Mouse (Mus musculus): Measurements from ENCODE around the gene Wasf3. TPM values are rescaled to one million over a fixed set of nuclear protein-coding genes. Genes with fewer than 3 reads are reported as not detected.
"Not testable (repeated sequence)": the region's sequence is repeated elsewhere in the genome, so short reads cannot be mapped to it uniquely, and the experiment has no call there.

Wasf3 gene
- polyA plus RNA-seq, 1 experiment from 2014 or later = 0.05 TPM

DNA sequence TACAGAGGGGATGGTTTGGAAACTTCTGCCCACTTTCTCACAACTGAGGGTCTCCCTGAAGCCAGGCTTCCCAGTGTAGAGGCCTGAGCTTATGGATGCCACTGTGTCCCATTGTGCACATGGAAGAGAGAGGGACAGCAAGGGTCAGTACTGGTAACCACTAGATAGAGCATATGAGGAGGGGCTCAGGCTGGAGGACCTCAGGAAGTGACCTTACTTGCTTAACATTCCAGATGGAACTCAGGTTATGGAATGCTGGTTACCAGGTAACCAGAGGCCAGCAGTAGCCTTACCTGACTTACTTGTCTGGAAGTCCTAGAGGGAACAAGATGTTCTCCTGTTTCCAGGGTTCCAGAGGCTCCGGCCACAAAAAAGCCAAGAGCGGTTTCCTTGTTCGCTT is 96.9 kb downstream of the Wasf3 start, which contains the start of gene Gm6408:
TSS of gene Gm6408 (plus strand) at position 301 of the 400 bp plus-strand sequence.
- not testable (repeated sequence) for H3K4me2 ChIP-seq; H3K36me3 ChIP-seq (replicated peaks); H3K4me1 ChIP-seq (replicated peaks); H3K27me3 ChIP-seq; ATAC-seq (ENCODE audit: insufficient read depth); H3K9ac ChIP-seq; H3K27ac ChIP-seq (replicated peaks); H3K9me3 ChIP-seq (replicated peaks); H3K4me3 ChIP-seq (replicated peaks)
- WGBS (ENCODE audit: insufficient replicate concordance) = 67% methylated on average over 3 of the region's 3 CpGs

DNA sequence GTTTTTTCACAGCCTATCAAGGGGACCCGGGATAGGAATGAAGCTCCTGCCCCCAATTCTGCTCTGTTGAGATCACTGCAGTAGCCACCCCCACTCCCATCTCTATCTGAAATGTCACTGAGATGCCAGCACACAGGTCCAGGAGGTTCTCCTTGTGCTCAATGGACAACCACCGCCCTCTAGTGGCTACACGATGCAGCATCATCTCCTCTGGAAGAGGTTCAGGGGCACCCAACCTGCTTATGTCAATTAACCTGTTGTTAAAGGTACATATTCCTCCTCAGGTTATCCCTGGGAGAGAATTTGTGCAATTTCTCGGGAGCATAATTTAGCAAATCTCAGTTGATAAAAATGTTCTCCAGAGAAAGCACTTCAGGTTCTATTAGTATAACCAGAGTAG is 104.2 kb downstream of the Wasf3 start:
- WGBS (ENCODE audit: insufficient replicate concordance) = 3% methylated on average over 3 of the region's 4 CpGs
- not testable (repeated sequence) for H3K36me3 ChIP-seq (replicated peaks); H3K9ac ChIP-seq; H3K27ac ChIP-seq (replicated peaks); H3K9me3 ChIP-seq (replicated peaks); H3K4me2 ChIP-seq; ATAC-seq (ENCODE audit: insufficient read depth); H3K27me3 ChIP-seq; H3K4me1 ChIP-seq (replicated peaks); H3K4me3 ChIP-seq (replicated peaks)

DNA sequence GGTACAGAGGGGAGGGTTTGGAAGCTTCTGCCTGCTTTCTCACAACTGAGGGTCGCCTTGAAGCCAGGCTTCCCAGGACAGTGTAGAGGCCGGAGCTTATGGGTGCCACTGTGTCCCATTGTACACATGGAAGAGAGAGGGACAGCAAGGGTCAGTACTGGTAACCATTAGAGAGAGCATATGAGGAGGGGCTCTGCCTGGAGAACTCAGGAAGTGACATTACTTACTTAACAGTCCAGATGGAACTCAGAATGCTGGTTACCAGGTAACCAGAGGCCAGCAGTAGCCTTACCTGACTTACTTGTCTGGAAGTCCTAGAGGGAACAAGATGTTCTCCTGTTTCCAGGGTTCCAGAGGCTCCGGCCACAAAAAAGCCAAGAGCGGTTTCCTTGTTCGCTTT is 106.3 kb downstream of the Wasf3 start, which contains the start of gene Gm6370:
TSS of gene Gm6370 (plus strand) at position 301 of the 400 bp plus-strand sequence.
- H3K4me2 ChIP-seq; H3K27ac ChIP-seq (replicated peaks); H3K9me3 ChIP-seq (replicated peaks); ATAC-seq (ENCODE audit: insufficient read depth); H3K36me3 ChIP-seq (replicated peaks); H3K9ac ChIP-seq; H3K27me3 ChIP-seq; H3K4me1 ChIP-seq (replicated peaks); H3K4me3 ChIP-seq (replicated peaks): not testable (repeated sequence)
- no CpG with 5 or more reads among the region's 5 CpGs for WGBS (ENCODE audit: insufficient replicate concordance)

DNA sequence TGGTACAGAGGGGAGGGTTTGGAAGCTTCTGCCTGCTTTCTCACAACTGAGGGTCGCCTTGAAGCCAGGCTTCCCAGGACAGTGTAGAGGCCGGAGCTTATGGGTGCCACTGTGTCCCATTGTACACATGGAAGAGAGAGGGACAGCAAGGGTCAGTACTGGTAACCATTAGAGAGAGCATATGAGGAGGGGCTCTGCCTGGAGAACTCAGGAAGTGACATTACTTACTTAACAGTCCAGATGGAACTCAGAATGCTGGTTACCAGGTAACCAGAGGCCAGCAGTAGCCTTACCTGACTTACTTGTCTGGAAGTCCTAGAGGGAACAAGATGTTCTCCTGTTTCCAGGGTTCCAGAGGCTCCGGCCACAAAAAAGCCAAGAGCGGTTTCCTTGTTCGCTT is 117.3 kb downstream of the Wasf3 start, which contains the start of gene 4930449I24Rik:
TSS of gene 4930449I24Rik (plus strand) at position 301 of the 400 bp plus-strand sequence.
- no CpG with 5 or more reads among the region's 5 CpGs for WGBS (ENCODE audit: insufficient replicate concordance)
- not testable (repeated sequence) for H3K4me2 ChIP-seq; H3K27ac ChIP-seq (replicated peaks); H3K4me3 ChIP-seq (replicated peaks); H3K27me3 ChIP-seq; H3K36me3 ChIP-seq (replicated peaks); H3K9ac ChIP-seq; H3K9me3 ChIP-seq (replicated peaks); ATAC-seq (ENCODE audit: insufficient read depth); H3K4me1 ChIP-seq (replicated peaks)

DNA sequence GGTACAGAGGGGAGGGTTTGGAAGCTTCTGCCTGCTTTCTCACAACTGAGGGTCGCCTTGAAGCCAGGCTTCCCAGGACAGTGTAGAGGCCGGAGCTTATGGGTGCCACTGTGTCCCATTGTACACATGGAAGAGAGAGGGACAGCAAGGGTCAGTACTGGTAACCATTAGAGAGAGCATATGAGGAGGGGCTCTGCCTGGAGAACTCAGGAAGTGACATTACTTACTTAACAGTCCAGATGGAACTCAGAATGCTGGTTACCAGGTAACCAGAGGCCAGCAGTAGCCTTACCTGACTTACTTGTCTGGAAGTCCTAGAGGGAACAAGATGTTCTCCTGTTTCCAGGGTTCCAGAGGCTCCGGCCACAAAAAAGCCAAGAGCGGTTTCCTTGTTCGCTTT is 129.0 kb downstream of the Wasf3 start, which contains the start of gene Gm3402:
TSS of gene Gm3402 (plus strand) at position 301 of the 400 bp plus-strand sequence.
- not testable (repeated sequence) for H3K4me3 ChIP-seq (replicated peaks); H3K27ac ChIP-seq (replicated peaks); H3K4me2 ChIP-seq; H3K27me3 ChIP-seq; H3K9me3 ChIP-seq (replicated peaks); H3K9ac ChIP-seq; H3K36me3 ChIP-seq (replicated peaks); H3K4me1 ChIP-seq (replicated peaks); ATAC-seq (ENCODE audit: insufficient read depth)
- 85% methylated on average over 2 of the region's 5 CpGs for WGBS (ENCODE audit: insufficient replicate concordance)

Other genes with a start within 250 kb of the Wasf3 start
- not detected in 2 replicates for gene Gm5565, start 224.4 kb upstream of the Wasf3 start, polyA plus RNA-seq (2015; fragmentation: Nextera tagmentation; extraction: Ambion mirVana)
- not detected in 2 replicates for gene Gm6309, start 214.3 kb upstream of the Wasf3 start, polyA plus RNA-seq (2015; fragmentation: Nextera tagmentation; extraction: Ambion mirVana)
- gene 1700001J03Rik, start 199.7 kb upstream of the Wasf3 start, polyA plus RNA-seq (2015; fragmentation: Nextera tagmentation; extraction: Ambion mirVana) = not detected in 2 replicates
- gene Rnf6, start 163.4 kb upstream of the Wasf3 start, polyA plus RNA-seq (2015; fragmentation: Nextera tagmentation; extraction: Ambion mirVana) = 25.2 and 26.2 TPM in 2 replicates
- 19.0 and 21.9 TPM in 2 replicates for gene Cdk8, start 153.8 kb upstream of the Wasf3 start, polyA plus RNA-seq (2015; fragmentation: Nextera tagmentation; extraction: Ambion mirVana)
- not detected in 2 replicates for gene Gm6408, start 97.0 kb downstream of the Wasf3 start, polyA plus RNA-seq (2015; fragmentation: Nextera tagmentation; extraction: Ambion mirVana)
- not detected in 2 replicates for gene Gm6370, start 106.4 kb downstream of the Wasf3 start, polyA plus RNA-seq (2015; fragmentation: Nextera tagmentation; extraction: Ambion mirVana)
- gene 4930449I24Rik, start 117.4 kb downstream of the Wasf3 start, polyA plus RNA-seq (2015; fragmentation: Nextera tagmentation; extraction: Ambion mirVana) = not detected in 2 replicates
- not detected in 2 replicates for gene Gm3402, start 129.1 kb downstream of the Wasf3 start, polyA plus RNA-seq (2015; fragmentation: Nextera tagmentation; extraction: Ambion mirVana)
- not detected in 2 replicates for gene Gm3404, start 140.8 kb downstream of the Wasf3 start, polyA plus RNA-seq (2015; fragmentation: Nextera tagmentation; extraction: Ambion mirVana)
- not detected in 2 replicates for gene Gm3409, start 152.7 kb downstream of the Wasf3 start, polyA plus RNA-seq (2015; fragmentation: Nextera tagmentation; extraction: Ambion mirVana)
- not detected in 2 replicates for gene Gm3415, start 171.2 kb downstream of the Wasf3 start, polyA plus RNA-seq (2015; fragmentation: Nextera tagmentation; extraction: Ambion mirVana)
- 0.09 and 0.25 TPM in 2 replicates for gene Gpr12, start 200.3 kb downstream of the Wasf3 start, polyA plus RNA-seq (2015; fragmentation: Nextera tagmentation; extraction: Ambion mirVana)